Mouse (Mus musculus) ES-E14 (cell line): ENCODE results near the gene Gm49661. TPM values are rescaled to one million over a fixed set of nuclear protein-coding genes. Genes with fewer than 3 reads are reported as not detected.

Source experiments
- DNase-seq: peaks from one replicate; pipeline ENCODE4 v3.0.0-alpha.2; 2013; ENCODE audit warnings: low read depth, low spot score
- H3K27ac ChIP-seq: 2 replicates; pipeline ENCODE4 v1.5.1; 2012; ENCODE audit warnings: low read depth, mild to moderate bottlenecking, low read length, moderate library complexity, mixed read lengths; ENCODE audit not compliant: poor library complexity, insufficient read depth, severe bottlenecking
- H3K36me3 ChIP-seq: 2 replicates; pipeline ENCODE4 v1.6.1; 2012; ENCODE audit warnings: mild to moderate bottlenecking, low read length, moderate library complexity, mixed read lengths; ENCODE audit not compliant: control insufficient read depth, poor library complexity, insufficient read depth, severe bottlenecking
- H3K4me1 ChIP-seq, 2 experiments: fragments of 150-350 bp in 1 of 2; sonication (generic) in 1 of 2; 2 replicates each; pipeline ENCODE4 v1.6.1; 2012; ENCODE audit warnings: low read length in 2 of 2, mild to moderate bottlenecking in 1 of 2, mixed read lengths in 1 of 2; ENCODE audit not compliant: control insufficient read depth in 2 of 2, insufficient read depth in 2 of 2, poor library complexity in 1 of 2
- H3K4me3 ChIP-seq, 2 experiments: fragments of 150-350 bp in 1 of 2; sonication (generic) in 1 of 2; 2 replicates each; pipeline ENCODE4 v1.5.1; 2012; ENCODE audit warnings: low read length in 2 of 2, low read depth in 1 of 2, mild to moderate bottlenecking in 1 of 2, mixed read lengths in 1 of 2; ENCODE audit not compliant: insufficient read depth in 1 of 2, poor library complexity in 1 of 2, severe bottlenecking in 1 of 2
- H3K9ac ChIP-seq: 2 replicates; pipeline ENCODE4 v1.6.1; 2012; ENCODE audit warnings: low read depth, mild to moderate bottlenecking, low read length, mixed read lengths; ENCODE audit not compliant: poor library complexity, insufficient read depth, severe bottlenecking
- H3K9me3 ChIP-seq: fragments of 150-350 bp; sonication (generic); 2 replicates; pipeline ENCODE4 v1.6.1; 2012; ENCODE audit warnings: low read depth, mild to moderate bottlenecking, low read length; ENCODE audit not compliant: control insufficient read depth, insufficient read depth
- CHD2 ChIP-seq: IDR thresholded peaks from 2 replicates; pipeline ENCODE4 v1.6.1; 2014; ENCODE audit warnings: mild to moderate bottlenecking, low read depth, low read length, inconsistent platforms
- HCFC1 ChIP-seq: IDR thresholded peaks from 2 replicates; pipeline ENCODE4 v1.6.1; 2012; ENCODE audit warnings: low read length, inconsistent platforms, borderline replicate concordance; ENCODE audit not compliant: insufficient read depth
- MAFK ChIP-seq: IDR thresholded peaks from 2 replicates; pipeline ENCODE4 v1.6.1; 2014; ENCODE audit warnings: mild to moderate bottlenecking, low read depth, low read length, inconsistent platforms; ENCODE audit not compliant: insufficient read depth
- ZC3H11A ChIP-seq: IDR thresholded peaks from 2 replicates; pipeline ENCODE4 v1.6.1; 2012; ENCODE audit warnings: low read depth, mild to moderate bottlenecking, inconsistent platforms, low read length, borderline replicate concordance
- ZNF384 ChIP-seq: IDR thresholded peaks from 2 replicates; pipeline ENCODE4 v1.6.1; 2012; ENCODE audit warnings: low read depth, low read length, inconsistent platforms
- in situ Hi-C, 2 experiments: fragments of 600-800 bp; cut with MboI; formaldehyde crosslinking; loops; one replicate each; pipeline ENCODE4 v1.15.1; 2025; ENCODE audit warnings: low sequenced_read_pairs in 2 of 2, inconsistent platforms in 1 of 2; ENCODE audit not compliant: unreplicated experiment in 2 of 2
- total RNA-seq: library from RNA; depleted of rRNA; stranded (reverse); fragments of 300-350 nt; gene quantifications from 2 replicates; pipeline ENCODE4 v1.2.3, GENCODE M21; 2012; rRNA removed

Gm49661 gene
- not detected in 2 replicates for total RNA-seq

DNA sequence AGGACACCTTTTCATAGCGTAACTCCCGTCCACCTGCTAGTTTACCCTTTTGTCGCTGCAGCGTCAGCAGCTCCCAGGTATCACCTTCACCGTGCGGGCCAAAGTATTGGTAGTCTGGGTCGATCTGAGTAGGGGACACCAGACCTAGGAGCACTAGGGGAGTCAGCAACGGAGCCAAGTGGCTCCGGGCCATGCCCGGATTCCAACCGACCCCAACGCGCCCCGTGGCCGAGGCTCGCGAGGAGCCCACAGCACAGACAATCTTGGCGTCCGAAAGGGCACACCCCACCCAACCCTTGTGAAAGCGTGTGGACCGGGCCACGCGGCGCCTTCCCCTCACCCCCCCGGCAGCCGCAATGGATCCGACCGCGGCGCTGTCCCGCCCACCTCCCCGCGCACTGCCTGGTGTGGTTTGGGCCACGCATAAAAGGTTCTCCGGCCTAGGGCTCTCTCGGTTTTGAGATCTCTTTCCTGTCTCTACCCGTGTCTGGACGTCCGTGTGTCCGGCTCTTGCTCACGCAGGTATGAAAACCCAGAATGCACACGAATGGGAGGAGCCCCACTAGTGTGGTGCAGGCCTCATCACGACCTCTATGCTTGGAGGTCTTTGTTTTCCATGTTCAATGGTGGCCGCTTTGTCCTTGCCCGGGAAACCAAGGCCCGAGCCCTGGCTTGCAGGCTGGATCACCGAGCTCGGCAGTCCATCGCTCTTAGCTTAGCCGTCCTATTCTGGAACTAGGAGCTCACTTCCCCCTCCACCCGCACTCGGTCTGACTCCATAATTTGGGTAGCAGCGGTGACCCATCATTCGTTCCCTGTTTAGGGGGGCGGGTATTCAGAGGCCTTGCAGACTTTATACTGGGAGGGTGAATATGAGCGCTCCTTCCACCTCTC lies at the start of gene Gm49661, which contains the start of the genes Prdx2 and Rnaseh2a:
Gene Gm49661, minus strand, starts transcription at position 193 of the 894 bp plus-strand sequence.
Gene Prdx2, plus strand, starts transcription at position 347 of the 894 bp plus-strand sequence.
Gene Rnaseh2a, minus strand, starts transcription at position 527 of the 894 bp plus-strand sequence.
- no peak for DNase-seq
- Histone ChIP-seq H3K4me3 (peak within 1 kb of the TSS; percentile 77 to 96), H3K9me3 (no peaks in the 10 kb centered on the region), H3K9ac (peak within 1 kb of the TSS; percentile 90), H3K36me3 (peaks cover 15% of the 10 kb centered on the region), H3K27ac (peak within 1 kb of the TSS; percentile 68), H3K4me1 (peaks cover 2 to 19% of the 10 kb centered on the region in 2 experiments; a peak in 3 of 4 replicates)
- TF ChIP-seq CHD2 (no peak), MAFK (0 out of 2 replicates have a peak, but pooled peaks have one; percentile 35), HCFC1 (peak; percentile 28; the same call in 1 of the 2 replicates)
- in situ Hi-C loops, result loop anchor here in 1 of 2 experiments (25.0 kb wide), 1 partner anchor 443 kb away; no protein-coding TSS in a partner anchor

- Histone ChIP-seq H3K9me3 (no peaks in the 10 kb centered on the region), H3K27ac (no peak overlapping the region), H3K4me3 (no peak overlapping the region), H3K36me3 (peaks cover 35% of the 10 kb centered on the region), H3K9ac (no peak overlapping the region), H3K4me1 (peaks cover 2 to 11% of the 10 kb centered on the region in 2 experiments; a peak in 2 of 4 replicates)
- in situ Hi-C loops, result no loop called here
- TF ChIP-seq CHD2, result no peak
- no peak for TF ChIP-seq ZNF384
- no peak for DNase-seq
Observed at GRCm38 (mm10) chr8:85017209-85017608, 48.0 kb upstream of the Gm49661 start.

DNA sequence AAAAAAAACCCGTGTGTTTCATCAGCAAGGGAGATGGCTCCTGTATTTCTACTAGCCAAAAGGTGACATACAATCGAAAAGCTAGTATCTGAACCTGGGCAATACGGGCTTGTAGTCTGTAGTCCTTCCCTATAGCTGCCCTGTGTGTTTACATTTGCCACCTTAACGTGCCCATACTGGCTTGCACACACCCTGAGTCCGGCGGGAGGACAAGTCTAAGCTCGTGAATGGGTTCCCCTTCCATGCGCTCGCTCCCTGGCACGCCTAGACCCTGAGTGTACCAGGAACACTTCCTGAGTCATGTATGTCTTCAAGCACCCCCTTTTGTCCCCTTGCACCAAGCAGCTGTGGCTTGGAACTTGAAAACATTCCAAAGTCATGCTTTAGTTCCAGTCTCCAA lies 47.5 kb upstream of the Gm49661 start:
- Histone ChIP-seq H3K9ac (no peak overlapping the region), H3K4me3 (no peak overlapping the region), H3K36me3 (peaks cover 31% of the 10 kb centered on the region), H3K9me3 (no peaks in the 10 kb centered on the region), H3K27ac (no peak overlapping the region), H3K4me1 (peaks cover 2 to 11% of the 10 kb centered on the region in 2 experiments; a peak in 2 of 4 replicates)
- in situ Hi-C loops, result no loop called here
- no peak for DNase-seq
- TF ChIP-seq ZC3H11A (no peak), CHD2 (no peak), ZNF384 (no peak), HCFC1 (no peak), MAFK (no peak)

DNA sequence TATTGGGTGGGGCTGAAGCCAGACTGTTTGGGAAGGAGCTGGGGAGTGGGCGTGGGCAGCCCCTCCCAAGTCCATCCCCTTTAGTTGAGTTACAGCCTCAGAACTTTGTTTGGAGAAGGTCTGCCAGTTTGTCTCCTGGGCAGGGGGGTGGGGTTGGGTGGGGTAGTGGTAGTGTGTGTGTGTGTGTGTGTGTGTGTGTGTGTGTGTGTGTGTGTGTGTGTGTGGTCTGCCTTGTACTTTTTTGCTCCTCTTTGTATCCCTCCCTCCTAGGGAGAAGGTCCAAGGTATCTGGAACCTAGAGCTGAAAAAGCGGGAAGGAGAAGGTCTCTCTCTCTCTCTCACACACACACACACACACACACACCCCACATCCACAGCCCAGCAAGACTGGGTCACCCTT lies 45.2 kb upstream of the Gm49661 start, which contains the start of gene Best2:
Gene Best2, minus strand, starts transcription at position 101 of the 400 bp plus-strand sequence.
- Histone ChIP-seq H3K4me3 (peak within 1 kb of the TSS; percentile 53 to 63; a peak in 3 of 4 replicates), H3K9ac (no peak within 1 kb of the TSS; the same call in 1 of the 2 replicates), H3K36me3 (peaks cover 19% of the 10 kb centered on the region), H3K4me1 (peaks cover 2 to 10% of the 10 kb centered on the region in 2 experiments; a peak in 2 of 4 replicates), H3K9me3 (no peaks in the 10 kb centered on the region), H3K27ac (no peak within 1 kb of the TSS)
- no peak for DNase-seq
- TF ChIP-seq HCFC1, result no peak
- in situ Hi-C loops, result no loop called here
